Mouse (Mus musculus) left cerebral cortex, postnatal 25 days (tissue): ENCODE measurements around the gene Bcl2l1. TPM values are rescaled to one million over a fixed set of nuclear protein-coding genes. Genes with fewer than 3 reads are reported as not detected.

Source experiments
- DNase-seq, 2 experiments: peaks; one replicate each; pipeline ENCODE4 v3.0.0; 2022; ENCODE audit warnings: low spot score in 2 of 2, mixed read lengths in 1 of 2
- intact Hi-C: fragments of 180-260 bp; cut with DNase I; formaldehyde crosslinking; loops from one replicate; pipeline ENCODE4 v1.15.1; 2025
- total RNA-seq, 2 experiments: library from RNA; stranded (reverse); gene quantifications; 2 replicates each; pipeline ENCODE4 v1.2.3; 2021

Bcl2l1 gene
- total RNA-seq, 2 experiments from 2014 or later, result 128 to 138 TPM

GRCm38 (mm10) chr2:152825168-152825697 is 6.3 kb downstream of the Bcl2l1 start:
- no peak for DNase-seq
- intact Hi-C loops, result no loop called here

GRCm38 (mm10) chr2:152824438-152825167 is 6.9 kb downstream of the Bcl2l1 start:
- intact Hi-C loops, result no loop called here
- DNase-seq, result no peak

DNA sequence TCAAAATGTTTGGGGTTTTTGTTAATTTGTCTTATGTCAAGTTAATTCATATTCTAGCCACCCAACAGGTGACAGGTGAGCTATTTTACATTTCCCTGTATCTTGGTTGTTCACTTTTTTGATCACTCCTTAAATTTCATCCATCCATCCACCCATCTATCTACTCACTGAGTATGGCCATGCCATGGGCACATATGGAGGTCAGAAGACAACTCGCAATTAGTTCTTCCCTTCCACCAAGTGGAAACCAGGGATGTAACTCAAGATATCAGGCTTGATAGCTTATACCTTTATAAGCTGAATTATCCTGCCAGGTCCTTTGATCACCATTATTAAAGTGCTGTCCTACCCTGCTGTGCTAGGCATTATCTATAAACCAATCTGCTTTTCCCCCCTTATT is 7.8 kb downstream of the Bcl2l1 start:
- no peak for DNase-seq
- intact Hi-C loops, result no loop called here

- intact Hi-C loops, result no loop called here
- DNase-seq, result peak in 1 of 2 experiments; percentile 1
Observed at GRCm38 (mm10) chr2:152821566-152821965, 10.0 kb downstream of the Bcl2l1 start.

GRCm38 (mm10) chr2:152821023-152821422 is 10.5 kb downstream of the Bcl2l1 start:
- peak in 1 of 2 experiments; percentile 1 for DNase-seq
- intact Hi-C loops, result no loop called here

DNA sequence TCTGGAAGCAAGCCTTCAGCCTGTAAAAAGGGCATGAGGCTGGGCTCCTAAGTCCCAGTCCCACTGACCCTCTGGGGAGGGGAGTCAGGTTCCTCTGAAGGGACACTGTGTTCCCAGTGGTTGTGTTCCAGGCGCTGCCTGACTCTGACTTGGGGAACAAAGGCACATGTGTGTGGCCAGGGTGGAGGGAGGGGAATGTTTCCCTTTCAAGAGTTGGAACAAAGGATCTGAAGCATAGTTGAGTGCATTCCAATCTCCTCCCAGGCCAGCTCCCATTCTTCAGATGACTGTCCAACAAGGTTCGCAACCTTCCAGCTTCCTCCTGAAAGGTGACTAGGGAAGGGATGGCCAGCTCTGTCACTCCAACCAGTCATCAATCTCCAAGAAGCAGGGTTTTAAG is 11.2 kb downstream of the Bcl2l1 start:
- intact Hi-C loops, result loop anchor here (1.0 kb wide), 1 partner anchor 35 kb away; no protein-coding TSS in a partner anchor
- peak in 1 of 2 experiments; percentile 49 for DNase-seq

GRCm38 (mm10) chr2:152819926-152820325 is 11.6 kb downstream of the Bcl2l1 start:
- DNase-seq, result peak; percentile 31 to 49
- intact Hi-C loops, result loop anchor here (1.0 kb wide), 1 partner anchor 35 kb away; no protein-coding TSS in a partner anchor

DNA sequence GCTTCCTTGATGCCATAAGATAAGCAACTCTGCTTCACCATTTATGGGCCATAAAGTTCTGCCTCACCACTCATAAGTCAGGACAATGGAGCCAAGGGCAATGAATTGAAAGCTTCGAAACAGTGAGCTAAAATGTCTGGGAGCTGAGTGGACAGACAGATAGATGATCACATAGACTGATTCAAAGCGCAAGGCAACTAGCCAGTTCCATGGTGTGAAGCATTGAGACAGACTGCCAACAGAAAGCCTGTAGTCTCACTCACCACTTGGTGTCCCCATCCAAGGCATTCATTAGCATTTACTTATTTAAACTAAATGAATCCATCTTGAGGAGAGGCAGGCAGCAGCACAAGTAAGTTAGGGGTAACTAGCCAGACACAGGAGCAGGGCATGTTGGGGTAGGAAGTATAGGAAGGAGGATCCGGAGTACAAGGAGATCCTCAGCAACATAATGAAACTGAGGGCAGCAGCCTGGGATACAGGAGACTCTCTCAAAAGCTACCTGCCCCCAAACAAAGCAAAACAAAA is 12.4 kb downstream of the Bcl2l1 start:
- intact Hi-C loops, result no loop called here

GRCm38 (mm10) chr2:152818679-152819078 is 12.8 kb downstream of the Bcl2l1 start:
- intact Hi-C loops, result no loop called here
- no peak for DNase-seq

More for the DNA sequence above, 12.4 kb downstream of the Bcl2l1 start:
- DNase-seq, result peak in 1 of 2 experiments; percentile 1

- intact Hi-C loops, result no loop called here
- peak; percentile 10 to 43 for DNase-seq
Observed at GRCm38 (mm10) chr2:152817596-152818291, 13.8 kb downstream of the Bcl2l1 start.

GRCm38 (mm10) chr2:152816657-152817348 is 14.7 kb downstream of the Bcl2l1 start:
- intact Hi-C loops, result no loop called here

GRCm38 (mm10) chr2:152815879-152816656 is 15.5 kb downstream of the Bcl2l1 start:
- DNase-seq, result no peak
- intact Hi-C loops, result no loop called here

More at GRCm38 (mm10) chr2:152816657-152817348, 14.7 kb downstream of the Bcl2l1 start:
- DNase-seq, result no peak

DNA sequence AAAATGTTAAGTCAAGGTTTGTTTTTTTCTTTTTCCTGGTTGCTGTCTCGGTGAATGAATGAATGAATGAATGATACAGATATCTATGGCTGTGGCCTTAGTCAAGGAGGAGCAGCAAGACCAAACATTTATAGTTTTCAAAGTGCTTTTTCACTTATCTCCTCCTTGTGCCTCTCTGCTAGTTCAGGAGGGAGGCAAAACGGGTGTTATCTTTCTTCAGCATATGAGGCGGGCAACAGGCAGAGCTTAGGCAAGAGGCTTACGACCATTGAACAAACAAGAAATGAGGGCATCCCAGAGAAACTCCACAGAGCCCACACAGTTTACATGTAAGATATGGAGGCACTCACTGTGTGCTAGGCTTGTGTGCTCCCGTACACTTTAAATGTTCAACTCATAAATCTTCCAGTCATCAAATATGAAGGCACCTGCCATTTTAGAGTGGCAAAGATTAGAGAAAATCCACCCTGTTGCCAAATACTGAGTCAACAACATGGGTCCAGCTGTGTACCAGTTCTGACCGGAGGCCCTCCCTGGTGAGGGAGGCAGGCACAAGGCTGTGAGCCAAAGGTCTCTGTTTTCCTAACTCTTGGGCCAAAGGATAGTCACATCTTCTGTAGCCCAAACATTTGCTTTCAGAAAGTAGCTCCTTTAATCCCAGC is 17.2 kb downstream of the Bcl2l1 start:
- no peak for DNase-seq
- intact Hi-C loops, result no loop called here

- DNase-seq, result no peak
- intact Hi-C loops, result no loop called here
Observed at GRCm38 (mm10) chr2:152813232-152813631, 18.3 kb downstream of the Bcl2l1 start.

GRCm38 (mm10) chr2:152811336-152812165 is 20.0 kb downstream of the Bcl2l1 start:
- intact Hi-C loops, result no loop called here

GRCm38 (mm10) chr2:152810158-152810941 is 21.2 kb downstream of the Bcl2l1 start:
- DNase-seq, result peak in 1 of 2 experiments; percentile 42
- intact Hi-C loops, result no loop called here

More at GRCm38 (mm10) chr2:152811336-152812165, 20.0 kb downstream of the Bcl2l1 start:
- no peak for DNase-seq

- no peak for DNase-seq
- intact Hi-C loops, result no loop called here
Observed at GRCm38 (mm10) chr2:152808178-152808577, 23.4 kb downstream of the Bcl2l1 start.
